ENCODE assay signal across 8 mouse cellular contexts in genomic region chr10:117672693-117673092, GRCm38 (mm10). TPM values are rescaled to one million over a fixed set of nuclear protein-coding genes. Genes with fewer than 3 reads are reported as not detected.
A peak's percentile ranks its signal among the peaks of the same experiment; 100 is the strongest.
DNase-seq lines count a peak whose midpoint lies in the region; ATAC-seq and TF ChIP-seq lines count a peak whose summit lies in the region.
"Had no signal": no experiment of that assay in that cellular context is flagged by ENCODE, and none has a peak within 500 bp of the region (broad histone marks: within the 10 kb centered on the region; RNA-seq: fewer than 3 reads in every experiment).

No protein-coding gene starts in this region.

- H3K4me2 ChIP-seq in lung, embryonic 15.5 days: no peak overlapping the region
- no peak overlapping the region for H3K4me2 ChIP-seq in limb, embryonic 15.5 days

- peaks cover 34% of the 10 kb centered on the region for H3K4me1 ChIP-seq in lung, embryonic 15.5 days
- no peaks in the 10 kb centered on the region; the same call in 1 of the 2 replicates for H3K4me1 ChIP-seq in lung, adult 2 months (ENCODE audit: control insufficient read depth, insufficient read depth, low read length)
- H3K4me1 ChIP-seq in limb, embryonic 15.5 days: peaks cover 42% of the 10 kb centered on the region

- TF ChIP-seq CTCF in lung, adult 2 months (IDR thresholded peaks at IDR 0.05; ENCODE audit: insufficient read depth, low read length): no peak

- H3K27ac ChIP-seq in lung, embryonic 15.5 days: no peak overlapping the region
- H3K27ac ChIP-seq in limb, embryonic 15.5 days: 0 out of 2 replicates have a peak overlapping the region, but pooled peaks have one; percentile 27

- no peak for TF ChIP-seq POLR2A in lung, adult 2 months (IDR thresholded peaks at IDR 0.05; ENCODE audit: borderline replicate concordance, extremely low read depth, low read depth, low read length)

- no peak for DNase-seq in lung, adult 2 months
- DNase-seq in cerebellum, adult 8-10 months: peak; percentile 15
- DNase-seq in frontal cortex, postnatal 36 days (ENCODE audit: low spot score in 2 of 2): peak; percentile 19 to 23
- no peak for DNase-seq in spleen, postnatal 36 days (ENCODE audit: low spot score in 2 of 2)
- DNase-seq in spleen, postnatal 14 days (ENCODE audit: low spot score in 2 of 2): no peak

- H3K4me3 ChIP-seq in lung, embryonic 15.5 days: no peak overlapping the region
- H3K4me3 ChIP-seq in lung, adult 2 months (replicated peaks; ENCODE audit: extremely low read depth, low read depth, low read length): no peak overlapping the region
- no peak overlapping the region for H3K4me3 ChIP-seq in limb, embryonic 15.5 days

- no peaks in the 10 kb centered on the region for H3K27me3 ChIP-seq in lung, embryonic 15.5 days
- H3K27me3 ChIP-seq in limb, embryonic 15.5 days: no peaks in the 10 kb centered on the region

- H3K9me3 ChIP-seq in lung, embryonic 15.5 days: no peaks in the 10 kb centered on the region
- no peaks in the 10 kb centered on the region for H3K9me3 ChIP-seq in limb, embryonic 15.5 days

- no peak overlapping the region for H3K9ac ChIP-seq in lung, embryonic 15.5 days
- no peak overlapping the region for H3K9ac ChIP-seq in limb, embryonic 15.5 days

- WGBS in lung, embryonic 15.5 days: 29% methylated on average over 7 of the region's 7 CpGs
- WGBS in lung, adult 2 months: 43% methylated on average over 7 of the region's 7 CpGs
- WGBS in limb, embryonic 15.5 days: 37% methylated on average over 7 of the region's 7 CpGs

- no peaks in the 10 kb centered on the region for H3K36me3 ChIP-seq in lung, embryonic 15.5 days
- H3K36me3 ChIP-seq in limb, embryonic 15.5 days: no peaks in the 10 kb centered on the region

- peak; percentile 53; the same call in 1 of the 2 replicates for ATAC-seq in lung, embryonic 15.5 days (ENCODE audit: borderline replicate concordance, extremely low read depth, low FRiP score, low TSS enrichment)
- no peak for ATAC-seq in limb, embryonic 15.5 days (ENCODE audit: insufficient number of reproducible peaks, low FRiP score, low TSS enrichment, low read depth)
- ATAC-seq: midbrain, embryonic 16.5 days had no signal

RNA-seq across cellular contexts. Expression of gene Mdm2, which starts 37.9 kb away (rescaled TPM):
- 38.5 and 47.7 TPM in 2 replicates for polyA plus RNA-seq in lung, embryonic 15.5 days (2015; fragmentation: Nextera tagmentation; extraction: Ambion mirVana)
- polyA plus RNA-seq in lung, adult 2 months (2012; rRNA removed): 39.0 and 39.7 TPM in 2 replicates
- polyA plus RNA-seq in limb, embryonic 15.5 days (2015; fragmentation: Nextera tagmentation; extraction: Ambion mirVana): 40.2 and 43.8 TPM in 2 replicates

RNA-seq across cellular contexts. Expression of gene Cpm, which starts 43.4 kb away (rescaled TPM):
- 41.8 and 49.3 TPM in 2 replicates for polyA plus RNA-seq in lung, embryonic 15.5 days (2015; fragmentation: Nextera tagmentation; extraction: Ambion mirVana)
- polyA plus RNA-seq in lung, adult 2 months (2012; rRNA removed): 104 and 117 TPM in 2 replicates
- polyA plus RNA-seq in limb, embryonic 15.5 days (2015; fragmentation: Nextera tagmentation; extraction: Ambion mirVana): 69.8 and 72.6 TPM in 2 replicates

Comparison
In these comparisons a context has a peak if more than half of its experiments do, and no peak if none do; other contexts are left out.
1. DNase-seq: peak in cerebellum, adult 8-10 months (single experiment) and frontal cortex, postnatal 36 days (2 of 2); none in lung, adult 2 months (single experiment), spleen, postnatal 36 days (0 of 2) and spleen, postnatal 14 days (0 of 2).